Mouse (Mus musculus): ENCODE data around the gene Fbxo44.

GRCm38 (mm10) chr4:148170842-148171241, 10.6 kb upstream of the Fbxo44 start:
- TF ChIP-seq CTCF (IDR thresholded peaks at IDR 0.05; ENCODE audit: borderline replicate concordance, insufficient read depth, low read length) = peak; percentile 82
- TF ChIP-seq POLR2A (IDR thresholded peaks at IDR 0.05; ENCODE audit: low read depth, low read length) = no peak

All from embryonic fibroblast, embryonic 13.5 days (primary cell).